Mouse (Mus musculus): Measurements from ENCODE around the gene Kdm8. TPM values are rescaled to one million over a fixed set of nuclear protein-coding genes. Genes with fewer than 3 reads are reported as not detected.
A peak's percentile ranks its signal among the peaks of the same experiment; 100 is the strongest.

The Kdm8 gene
- total and polyA plus RNA-seq, 3 experiments, result 3.0 to 4.6 (median 4.4) TPM

DNA sequence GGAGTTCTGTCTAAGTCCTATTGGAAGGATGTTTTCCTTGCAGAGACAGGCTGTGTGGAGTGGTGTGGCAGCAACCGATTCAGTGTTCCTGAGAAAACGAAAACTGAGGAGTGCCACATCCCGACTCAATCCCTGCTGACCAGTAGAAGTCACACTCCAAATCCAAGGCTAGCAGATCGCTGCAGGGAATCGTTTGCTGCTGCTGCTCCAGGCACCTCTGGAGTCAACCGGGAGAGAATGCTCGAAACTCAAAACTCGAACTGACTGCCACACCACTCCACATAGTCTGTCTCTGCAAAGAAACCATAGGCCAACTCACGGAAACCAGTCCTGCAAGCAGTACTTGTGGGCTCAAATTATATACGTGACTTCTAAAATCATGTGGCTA, 406 bp upstream of the Kdm8 start:
- H3K27me3 ChIP-seq (ENCODE audit: control insufficient read depth, insufficient read depth, low read length), result no peaks in the 10 kb centered on the region
- intact Hi-C loops (cut with DNase I), result loop anchor here (2.0 kb wide), 1 partner anchor 25 kb away; no protein-coding TSS in a partner anchor
- no peaks in the 10 kb centered on the region for H3K36me3 ChIP-seq (ENCODE audit: control insufficient read depth, insufficient read depth, low read length)
- DNase-seq, result peak; percentile 7 to 40
- H3K4me1 ChIP-seq (ENCODE audit: control insufficient read depth, insufficient read depth, low read length), result peaks cover 3% of the 10 kb centered on the region
- no peaks in the 10 kb centered on the region for H3K79me2 ChIP-seq (replicated peaks; ENCODE audit: control insufficient read depth, insufficient read depth, low read length)
- no peak for TF ChIP-seq EP300 (IDR thresholded peaks at IDR 0.05; ENCODE audit: insufficient read depth, low read depth, low read length)
- no peak for TF ChIP-seq CTCF (IDR thresholded peaks at IDR 0.05)
- TF ChIP-seq POLR2A (IDR thresholded peaks at IDR 0.05; ENCODE audit: insufficient read depth, low read depth, low read length), result no peak
- peak overlapping the region; percentile 99 for H3K27ac ChIP-seq
- 16% methylated on average over 10 of the region's 10 CpGs for WGBS
- peak overlapping the region; percentile 55 for H3K9ac ChIP-seq (ENCODE audit: low read depth, low read length)
- H3K4me3 ChIP-seq, result peak overlapping the region; percentile 82

- H3K36me3 ChIP-seq (ENCODE audit: control insufficient read depth, insufficient read depth, low read length), result no peaks in the 10 kb centered on the region
- H3K4me1 ChIP-seq (ENCODE audit: control insufficient read depth, insufficient read depth, low read length), result no peaks in the 10 kb centered on the region
- intact Hi-C loops (cut with DNase I), result no loop called here
- H3K4me3 ChIP-seq, result no peak overlapping the region
- TF ChIP-seq EP300 (IDR thresholded peaks at IDR 0.05; ENCODE audit: insufficient read depth, low read depth, low read length) (no peak), POLR2A (IDR thresholded peaks at IDR 0.05; ENCODE audit: insufficient read depth, low read depth, low read length) (no peak), CTCF (IDR thresholded peaks at IDR 0.05) (no peak)
- H3K9ac ChIP-seq (ENCODE audit: low read depth, low read length), result no peak overlapping the region
- WGBS, result 96% methylated on average over 1 of the region's 1 CpGs
- H3K27me3 ChIP-seq (ENCODE audit: control insufficient read depth, insufficient read depth, low read length), result no peaks in the 10 kb centered on the region
- H3K27ac ChIP-seq, result no peak overlapping the region
- no peaks in the 10 kb centered on the region for H3K79me2 ChIP-seq (replicated peaks; ENCODE audit: control insufficient read depth, insufficient read depth, low read length)
- no peak for DNase-seq
Measured at GRCm38 (mm10) chr7:125450678-125451077, 6.2 kb downstream of the Kdm8 start.

DNA sequence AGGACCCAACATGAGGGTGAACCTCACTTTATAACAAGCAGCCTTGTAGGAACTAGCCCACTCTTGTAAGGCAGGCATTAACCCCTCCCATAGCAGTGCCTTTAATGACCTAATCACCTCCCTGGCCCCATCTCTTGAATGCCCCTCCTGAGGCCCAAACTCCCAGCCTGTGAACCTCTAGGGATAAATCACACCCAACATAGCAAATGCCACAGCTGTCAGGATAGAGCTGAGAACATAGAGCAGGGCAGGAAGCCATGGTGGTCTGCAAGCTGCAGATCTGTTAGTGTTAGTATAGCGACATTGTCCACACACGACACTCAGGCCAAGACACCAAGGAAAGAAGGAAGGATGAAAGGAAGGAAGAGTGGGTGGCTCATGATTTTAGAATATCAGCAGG, 6.6 kb downstream of the Kdm8 start:
- H3K4me3 ChIP-seq, result no peak overlapping the region
- H3K27me3 ChIP-seq (ENCODE audit: control insufficient read depth, insufficient read depth, low read length), result no peaks in the 10 kb centered on the region
- no peak overlapping the region for H3K27ac ChIP-seq
- no peaks in the 10 kb centered on the region for H3K36me3 ChIP-seq (ENCODE audit: control insufficient read depth, insufficient read depth, low read length)
- no peak overlapping the region for H3K9ac ChIP-seq (ENCODE audit: low read depth, low read length)
- TF ChIP-seq POLR2A (IDR thresholded peaks at IDR 0.05; ENCODE audit: insufficient read depth, low read depth, low read length) (no peak), CTCF (IDR thresholded peaks at IDR 0.05) (no peak), EP300 (IDR thresholded peaks at IDR 0.05; ENCODE audit: insufficient read depth, low read depth, low read length) (no peak)
- H3K79me2 ChIP-seq (replicated peaks; ENCODE audit: control insufficient read depth, insufficient read depth, low read length), result no peaks in the 10 kb centered on the region
- WGBS, result 72% methylated on average over 2 of the region's 2 CpGs
- intact Hi-C loops (cut with DNase I), result no loop called here
- H3K4me1 ChIP-seq (ENCODE audit: control insufficient read depth, insufficient read depth, low read length), result no peaks in the 10 kb centered on the region
- DNase-seq, result no peak

DNA sequence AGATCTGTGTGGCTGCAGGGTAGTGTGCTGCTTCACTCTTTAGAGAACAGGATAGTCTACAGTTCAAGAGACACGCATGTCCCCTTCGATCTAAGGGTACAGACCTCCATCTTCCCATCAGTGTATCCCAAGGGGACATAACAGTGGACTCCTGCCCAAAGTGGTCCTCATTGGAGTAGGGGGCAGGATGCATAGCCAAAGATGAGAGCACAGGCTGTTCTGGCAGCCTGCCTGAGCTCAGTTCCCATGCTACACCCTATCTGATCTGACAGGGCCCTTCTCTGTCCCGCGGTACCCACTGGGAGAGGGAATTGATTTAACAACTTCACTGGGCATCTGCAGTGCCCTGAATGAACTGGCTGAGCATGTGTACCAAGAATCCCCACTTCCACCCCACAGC, 9.2 kb downstream of the Kdm8 start:
- H3K27me3 ChIP-seq (ENCODE audit: control insufficient read depth, insufficient read depth, low read length), result no peaks in the 10 kb centered on the region
- 89% methylated on average over 4 of the region's 4 CpGs for WGBS

DNA sequence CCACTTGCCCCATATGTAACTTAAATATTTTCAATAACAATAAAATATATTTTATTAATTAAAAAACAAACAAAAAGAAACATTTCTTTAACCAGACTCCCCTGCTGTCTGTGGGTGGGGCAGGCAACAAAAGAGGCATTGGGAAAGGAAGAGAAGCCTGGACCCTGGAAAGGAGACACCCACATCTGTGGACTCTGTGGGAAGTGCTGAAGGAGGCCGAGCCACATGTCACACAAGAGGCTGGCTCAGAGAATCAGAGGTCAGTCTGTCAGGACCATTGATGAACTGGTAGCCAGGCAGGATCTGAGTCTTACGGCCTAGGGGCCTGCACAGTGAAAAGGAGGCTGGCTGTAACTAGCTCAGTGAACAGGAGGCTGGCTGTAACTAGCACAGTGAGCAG, 17.7 kb downstream of the Kdm8 start:
- 71% methylated on average over 2 of the region's 2 CpGs for WGBS
- Histone ChIP-seq H3K27ac (no peak overlapping the region), H3K4me1 (ENCODE audit: control insufficient read depth, insufficient read depth, low read length) (no peaks in the 10 kb centered on the region), H3K9ac (ENCODE audit: low read depth, low read length) (no peak overlapping the region), H3K79me2 (replicated peaks; ENCODE audit: control insufficient read depth, insufficient read depth, low read length) (no peaks in the 10 kb centered on the region), H3K27me3 (ENCODE audit: control insufficient read depth, insufficient read depth, low read length) (no peaks in the 10 kb centered on the region), H3K36me3 (ENCODE audit: control insufficient read depth, insufficient read depth, low read length) (no peaks in the 10 kb centered on the region), H3K4me3 (no peak overlapping the region)
- intact Hi-C loops (cut with DNase I), result no loop called here
- no peak for DNase-seq
- TF ChIP-seq CTCF (IDR thresholded peaks at IDR 0.05) (no peak), EP300 (IDR thresholded peaks at IDR 0.05; ENCODE audit: insufficient read depth, low read depth, low read length) (no peak), POLR2A (IDR thresholded peaks at IDR 0.05; ENCODE audit: insufficient read depth, low read depth, low read length) (no peak)

More for the DNA sequence above, 9.2 kb downstream of the Kdm8 start:
- Histone ChIP-seq H3K79me2 (replicated peaks; ENCODE audit: control insufficient read depth, insufficient read depth, low read length) (no peaks in the 10 kb centered on the region), H3K36me3 (ENCODE audit: control insufficient read depth, insufficient read depth, low read length) (no peaks in the 10 kb centered on the region), H3K4me3 (no peak overlapping the region), H3K4me1 (ENCODE audit: control insufficient read depth, insufficient read depth, low read length) (no peaks in the 10 kb centered on the region), H3K9ac (ENCODE audit: low read depth, low read length) (no peak overlapping the region), H3K27ac (no peak overlapping the region)
- intact Hi-C loops (cut with DNase I), result no loop called here
- DNase-seq, result no peak
- TF ChIP-seq EP300 (IDR thresholded peaks at IDR 0.05; ENCODE audit: insufficient read depth, low read depth, low read length), result no peak
- no peak for TF ChIP-seq POLR2A (IDR thresholded peaks at IDR 0.05; ENCODE audit: insufficient read depth, low read depth, low read length)
- TF ChIP-seq CTCF (IDR thresholded peaks at IDR 0.05), result no peak

DNA sequence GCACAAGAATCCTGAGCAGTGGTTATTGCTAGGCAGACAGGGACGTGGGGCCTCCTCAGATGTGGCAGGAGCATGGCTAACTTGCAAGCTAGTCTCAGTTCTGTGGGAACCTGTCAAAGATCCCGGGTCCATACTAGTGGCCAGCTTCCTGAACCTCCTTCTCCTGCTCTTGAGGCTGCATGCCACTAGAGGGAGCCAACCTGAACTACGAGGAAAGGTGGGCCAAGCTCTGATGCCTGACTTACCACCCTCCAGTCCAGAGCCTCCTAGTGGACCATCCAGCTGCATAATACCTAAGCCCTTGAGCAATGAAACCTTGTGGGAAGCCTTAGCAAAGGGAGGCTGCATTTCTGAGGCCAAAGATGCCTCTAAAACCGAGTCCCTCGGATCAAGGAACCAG, 25.5 kb downstream of the Kdm8 start:
- intact Hi-C loops (cut with DNase I), result loop anchor here (2.0 kb wide), 2 partner anchors 25 to 169 kb away; partner anchors contain the start of gene Kdm8
- TF ChIP-seq EP300 (IDR thresholded peaks at IDR 0.05; ENCODE audit: insufficient read depth, low read depth, low read length), result peak; percentile 74; the same call in 1 of the 2 replicates
- TF ChIP-seq POLR2A (IDR thresholded peaks at IDR 0.05; ENCODE audit: insufficient read depth, low read depth, low read length), result no peak
- peak; percentile 90 for TF ChIP-seq CTCF (IDR thresholded peaks at IDR 0.05)
- H3K36me3 ChIP-seq (ENCODE audit: control insufficient read depth, insufficient read depth, low read length), result no peaks in the 10 kb centered on the region

More for the DNA sequence above, 25.5 kb downstream of the Kdm8 start:
- peak; percentile 68 to 78 for DNase-seq
- no peak overlapping the region for H3K9ac ChIP-seq (ENCODE audit: low read depth, low read length)
- 44% methylated on average over 5 of the region's 5 CpGs for WGBS
- no peaks in the 10 kb centered on the region for H3K79me2 ChIP-seq (replicated peaks; ENCODE audit: control insufficient read depth, insufficient read depth, low read length)
- H3K4me1 ChIP-seq (ENCODE audit: control insufficient read depth, insufficient read depth, low read length), result peaks cover 9% of the 10 kb centered on the region
- no peak overlapping the region for H3K4me3 ChIP-seq
- no peak overlapping the region for H3K27ac ChIP-seq
- H3K27me3 ChIP-seq (ENCODE audit: control insufficient read depth, insufficient read depth, low read length), result no peaks in the 10 kb centered on the region
